Mouse (Mus musculus) forebrain, embryonic 11.5 days (tissue): ENCODE results near the gene 9130023H24Rik. TPM values are rescaled to one million over a fixed set of nuclear protein-coding genes. Genes with fewer than 3 reads are reported as not detected.
A peak's percentile ranks its signal among the peaks of the same experiment; 100 is the strongest.

ENCODE experiments used
- ATAC-seq: fragments of 200-750 bp; cut with Nextera tagmentation; replicated peaks from 2 replicates; pipeline ENCODE4 v1.8.0; 2017; ENCODE audit warnings: moderate TSS enrichment; ENCODE audit not compliant: low FRiP score
- DNase-seq: peaks from one replicate; pipeline ENCODE4 v3.0.0-alpha.2; 2017; ENCODE audit warnings: low spot score
- H3K27ac ChIP-seq: fragments of 300-500 bp; sonication (generic); 2 replicates; pipeline ENCODE4 v1.5.1; 2014; ENCODE audit warnings: low read depth, low read length
- H3K27me3 ChIP-seq: fragments of 300-500 bp; sonication (generic); 2 replicates; pipeline ENCODE4 v1.6.1; 2014; ENCODE audit warnings: mild to moderate bottlenecking, low read length, mixed read lengths; ENCODE audit not compliant: control insufficient read depth, insufficient read depth
- H3K36me3 ChIP-seq: fragments of 300-500 bp; sonication (generic); 2 replicates; pipeline ENCODE4 v1.6.1; 2014; ENCODE audit warnings: mild to moderate bottlenecking, low read length, moderate library complexity, mixed read lengths; ENCODE audit not compliant: control insufficient read depth, insufficient read depth
- H3K4me1 ChIP-seq: fragments of 300-500 bp; sonication (generic); replicated peaks from 2 replicates; pipeline ENCODE4 v1.6.1; 2014; ENCODE audit warnings: low read length, mixed read lengths; ENCODE audit not compliant: control insufficient read depth, insufficient read depth
- H3K4me2 ChIP-seq: fragments of 300-500 bp; sonication (generic); 2 replicates; pipeline ENCODE4 v1.6.1; 2014; ENCODE audit warnings: low read depth, mild to moderate bottlenecking, low read length, moderate library complexity, mixed read lengths; ENCODE audit not compliant: severe bottlenecking
- H3K4me3 ChIP-seq: fragments of 300-500 bp; sonication (generic); 2 replicates; pipeline ENCODE4 v1.5.1; 2014; ENCODE audit warnings: low read depth, low read length
- H3K9ac ChIP-seq: fragments of 300-500 bp; sonication (generic); 2 replicates; pipeline ENCODE4 v1.6.1; 2014; ENCODE audit warnings: low read length
- H3K9me3 ChIP-seq: fragments of 300-500 bp; sonication (generic); 2 replicates; pipeline ENCODE4 v1.6.1; 2016; ENCODE audit warnings: low read length, mixed read lengths; ENCODE audit not compliant: control insufficient read depth
- WGBS: fragments of 180-500 bp; shearing (Covaris S2); extraction: QIAGEN DNeasy Blood & Tissue Kit; methylation state at CpG from one replicate; pipeline ENCODE4 v1.1.7; 2014; 5-methylcytosine and 5-hydroxymethylcytosine counted together
- polyA plus RNA-seq: library from polyadenylated mRNA; unstranded; fragments of >200 nt; fragmentation: Nextera tagmentation; extraction: Ambion mirVana; gene quantifications from 2 replicates; pipeline ENCODE4 v1.2.1, GENCODE M21; 2014

Gene 9130023H24Rik
- polyA plus RNA-seq, 1 experiment from 2014 or later = 13.2 TPM

GRCm38 (mm10) chr7:128243921-128244320 is 6.1 kb upstream of the 9130023H24Rik start:
- Histone ChIP-seq H3K36me3 (peaks cover 3% of the 10 kb centered on the region; the same call in 1 of the 2 replicates), H3K27me3 (no peaks in the 10 kb centered on the region), H3K4me2 (no peak overlapping the region), H3K9me3 (no peaks in the 10 kb centered on the region), H3K4me1 (peaks cover 2% of the 10 kb centered on the region), H3K27ac (no peak overlapping the region), H3K9ac (no peak overlapping the region), H3K4me3 (no peak overlapping the region)
- WGBS = 58% methylated on average over 10 of the region's 10 CpGs
- no peak for DNase-seq
- no peak for ATAC-seq

- no peaks in the 10 kb centered on the region for H3K9me3 ChIP-seq
- no peak overlapping the region for H3K4me2 ChIP-seq
- H3K4me1 ChIP-seq = peaks cover 2% of the 10 kb centered on the region
- WGBS = 95% methylated on average over 16 of the region's 16 CpGs
- H3K4me3 ChIP-seq = no peak overlapping the region
- no peaks in the 10 kb centered on the region for H3K27me3 ChIP-seq
- no peak overlapping the region for H3K27ac ChIP-seq
- DNase-seq (no peak), ATAC-seq (no peak)
- H3K9ac ChIP-seq = no peak overlapping the region
- H3K36me3 ChIP-seq = peaks cover 3% of the 10 kb centered on the region; the same call in 1 of the 2 replicates
These were observed 4.5 kb upstream of the 9130023H24Rik start for GRCm38 (mm10) chr7:128242331-128242730.

GRCm38 (mm10) chr7:128240131-128240784 is 2.4 kb upstream of the 9130023H24Rik start:
- no peak overlapping the region for H3K4me2 ChIP-seq
- H3K4me3 ChIP-seq = no peak overlapping the region
- no peak overlapping the region for H3K9ac ChIP-seq
- DNase-seq (no peak), ATAC-seq (no peak)
- no peaks in the 10 kb centered on the region for H3K27me3 ChIP-seq
- H3K27ac ChIP-seq = no peak overlapping the region
- 95% methylated on average over 27 of the region's 27 CpGs for WGBS
- H3K4me1 ChIP-seq = no peaks in the 10 kb centered on the region; the same call in 1 of the 2 replicates
- no peaks in the 10 kb centered on the region for H3K9me3 ChIP-seq
- H3K36me3 ChIP-seq = peaks cover 3% of the 10 kb centered on the region; the same call in 1 of the 2 replicates

GRCm38 (mm10) chr7:128238991-128239390 is 1.2 kb upstream of the 9130023H24Rik start:
- Histone ChIP-seq H3K27me3 (no peaks in the 10 kb centered on the region), H3K36me3 (no peaks in the 10 kb centered on the region; the same call in 1 of the 2 replicates), H3K9me3 (no peaks in the 10 kb centered on the region), H3K9ac (no peak overlapping the region), H3K27ac (no peak overlapping the region; the same call in 1 of the 2 replicates), H3K4me3 (peak overlapping the region; percentile 69; the same call in 1 of the 2 replicates), H3K4me1 (no peaks in the 10 kb centered on the region; the same call in 1 of the 2 replicates), H3K4me2 (peak overlapping the region; percentile 47)
- WGBS = 22% methylated on average over 4 of the region's 4 CpGs
- DNase-seq (no peak), ATAC-seq (no peak)

- Histone ChIP-seq H3K4me2 (peak overlapping the region; percentile 81), H3K4me3 (peak overlapping the region; percentile 69), H3K4me1 (no peaks in the 10 kb centered on the region; the same call in 1 of the 2 replicates), H3K27ac (peak overlapping the region; percentile 94), H3K9me3 (no peaks in the 10 kb centered on the region), H3K36me3 (no peaks in the 10 kb centered on the region; the same call in 1 of the 2 replicates), H3K27me3 (no peaks in the 10 kb centered on the region), H3K9ac (peak overlapping the region; percentile 83)
- no peak for ATAC-seq
- under 1% methylated on average over 25 of the region's 25 CpGs for WGBS
- no peak for DNase-seq
These were observed 271 bp downstream of the 9130023H24Rik start for GRCm38 (mm10) chr7:128237593-128237926.

GRCm38 (mm10) chr7:128236856-128237592 is 807 bp downstream of the 9130023H24Rik start, which contains the start of gene Armc5:
Gene Armc5, plus strand, starts transcription at chr7:128237342.
- Histone ChIP-seq H3K9me3 (no peaks in the 10 kb centered on the region), H3K27ac (peak within 1 kb of the TSS; percentile 94), H3K27me3 (no peaks in the 10 kb centered on the region), H3K4me2 (peak within 1 kb of the TSS; percentile 81), H3K4me3 (peak within 1 kb of the TSS; percentile 69), H3K9ac (peak within 1 kb of the TSS; percentile 83), H3K4me1 (no peaks in the 10 kb centered on the region; the same call in 1 of the 2 replicates), H3K36me3 (no peaks in the 10 kb centered on the region; the same call in 1 of the 2 replicates)
- 27% methylated on average over 37 of the region's 37 CpGs for WGBS
- DNase-seq (peak; percentile 93), ATAC-seq (peak; percentile 24; the same call in 1 of the 2 replicates)

- H3K27ac ChIP-seq = no peak overlapping the region
- ATAC-seq (no peak), DNase-seq (no peak)
- no peak overlapping the region for H3K4me2 ChIP-seq
- H3K4me1 ChIP-seq = no peaks in the 10 kb centered on the region; the same call in 1 of the 2 replicates
- no peaks in the 10 kb centered on the region for H3K27me3 ChIP-seq
- WGBS = 93% methylated on average over 13 of the region's 13 CpGs
- H3K9ac ChIP-seq = no peak overlapping the region; the same call in 1 of the 2 replicates
- no peak overlapping the region for H3K4me3 ChIP-seq
- no peaks in the 10 kb centered on the region for H3K9me3 ChIP-seq
- H3K36me3 ChIP-seq = no peaks in the 10 kb centered on the region; the same call in 1 of the 2 replicates
These were observed 1.4 kb downstream of the 9130023H24Rik start for GRCm38 (mm10) chr7:128236426-128236825.

GRCm38 (mm10) chr7:128235481-128235880 is 2.4 kb downstream of the 9130023H24Rik start:
- DNase-seq (no peak), ATAC-seq (no peak)
- 87% methylated on average over 1 of the region's 1 CpGs for WGBS
- H3K9ac ChIP-seq = no peak overlapping the region
- no peak overlapping the region for H3K4me2 ChIP-seq
- no peaks in the 10 kb centered on the region; the same call in 1 of the 2 replicates for H3K4me1 ChIP-seq
- no peak overlapping the region for H3K4me3 ChIP-seq
- H3K9me3 ChIP-seq = no peaks in the 10 kb centered on the region
- no peak overlapping the region for H3K27ac ChIP-seq
- no peaks in the 10 kb centered on the region; the same call in 1 of the 2 replicates for H3K36me3 ChIP-seq
- no peaks in the 10 kb centered on the region for H3K27me3 ChIP-seq
